Mouse (Mus musculus) adrenal gland, postnatal 4 days (tissue): Measurements from ENCODE around the gene Khk. TPM values are rescaled to one million over a fixed set of nuclear protein-coding genes. Genes with fewer than 3 reads are reported as not detected.
"Not testable (repeated sequence)": the region's sequence is repeated elsewhere in the genome, so short reads cannot be mapped to it uniquely, and the experiment has no call there.

Experiments
- DNase-seq, 2 experiments: peaks; one replicate each; pipeline ENCODE4 v3.0.0; 2021 to 2022; ENCODE audit warnings: low spot score in 2 of 2, mixed read lengths in 2 of 2
- long read RNA-seq, 2 experiments: library from polyadenylated mRNA; stranded (forward); transcript quantifications; one replicate each; pipeline ENCODE4 v2.0.0; 2021
- total RNA-seq, 2 experiments: library from RNA; stranded (reverse); gene quantifications; 2 replicates each; pipeline ENCODE4 v1.2.3; 2021

The Khk gene
- total RNA-seq: 10 to 100 TPM; 57.2 to 64.8 TPM
- long read RNA-seq, experiment 1, transcript Khk-203 (7 exons, 1,087 nt): major isoform, 44 of 84 reads
- long read RNA-seq, experiment 1, transcript Khk-204 (8 exons, 1,583 nt): minor isoform, 17 of 84 reads
- long read RNA-seq, experiment 1, partial matches to known transcripts: 3 of 84 reads
- long read RNA-seq, experiment 1, other reads (novel, unspliced or antisense): 19 of 84 reads
- long read RNA-seq, experiment 2, transcript Khk-203 (7 exons, 1,087 nt): major isoform, 52 of 98 reads
- long read RNA-seq, experiment 2, partial matches to known transcripts: 5 of 98 reads
- long read RNA-seq, experiment 2, other reads (novel, unspliced or antisense): 37 of 98 reads

- peak; percentile 83 to 93 for DNase-seq
Measured at GRCm38 (mm10) chr5:30921256-30922033, at the start of gene Khk. Khk (plus strand) TSS chr5:30921431.

GRCm38 (mm10) chr5:30872574-30872973 is 48.7 kb upstream of the Khk start:
- DNase-seq: no peak

- DNase-seq: no peak
Measured at GRCm38 (mm10) chr5:30874365-30874764, 46.9 kb upstream of the Khk start.

GRCm38 (mm10) chr5:30878616-30879015 is 42.6 kb upstream of the Khk start:
- no peak for DNase-seq

GRCm38 (mm10) chr5:30879347-30879943 is 41.8 kb upstream of the Khk start:
- no peak for DNase-seq

- DNase-seq: not testable (repeated sequence)
Measured at GRCm38 (mm10) chr5:30881839-30882238, 39.4 kb upstream of the Khk start.

GRCm38 (mm10) chr5:30886209-30886608 is 35.0 kb upstream of the Khk start:
- no peak for DNase-seq

GRCm38 (mm10) chr5:30886731-30887130 is 34.5 kb upstream of the Khk start:
- no peak for DNase-seq

GRCm38 (mm10) chr5:30887331-30887761 is 33.9 kb upstream of the Khk start:
- peak in 1 of 2 experiments; percentile 47 for DNase-seq

GRCm38 (mm10) chr5:30887858-30888336 is 33.3 kb upstream of the Khk start:
- peak; percentile 71 to 81 for DNase-seq

GRCm38 (mm10) chr5:30888337-30889087 is 32.7 kb upstream of the Khk start, which contains the start of gene Agbl5:
Agbl5 (plus strand) TSS chr5:30888694.
- DNase-seq: peak; percentile 79 to 86

GRCm38 (mm10) chr5:30889088-30889754 is 32.0 kb upstream of the Khk start:
- DNase-seq: no peak

- no peak for DNase-seq
Measured at GRCm38 (mm10) chr5:30890375-30890774, 30.9 kb upstream of the Khk start.

GRCm38 (mm10) chr5:30901860-30902259 is 19.4 kb upstream of the Khk start:
- DNase-seq: no peak

GRCm38 (mm10) chr5:30907413-30908059 is 13.7 kb upstream of the Khk start, which contains the start of gene Ost4:
Ost4 (minus strand) TSS chr5:30907788.
- peak; percentile 91 to 94 for DNase-seq

- DNase-seq: no peak
Measured at GRCm38 (mm10) chr5:30908426-30909299, 12.6 kb upstream of the Khk start.

GRCm38 (mm10) chr5:30909300-30909659 is 12.0 kb upstream of the Khk start:
- DNase-seq: no peak

- no peak for DNase-seq
Measured at GRCm38 (mm10) chr5:30909863-30910262, 11.4 kb upstream of the Khk start.

GRCm38 (mm10) chr5:30910481-30910880 is 10.8 kb upstream of the Khk start:
- DNase-seq: no peak
